Mouse (Mus musculus): ENCODE data around the gene Denr. TPM values are rescaled to one million over a fixed set of nuclear protein-coding genes. Genes with fewer than 3 reads are reported as not detected.

Denr gene
- 135 and 171 TPM in 2 replicates for polyA plus RNA-seq (2014; fragmentation: Nextera tagmentation; extraction: Ambion mirVana)

DNA sequence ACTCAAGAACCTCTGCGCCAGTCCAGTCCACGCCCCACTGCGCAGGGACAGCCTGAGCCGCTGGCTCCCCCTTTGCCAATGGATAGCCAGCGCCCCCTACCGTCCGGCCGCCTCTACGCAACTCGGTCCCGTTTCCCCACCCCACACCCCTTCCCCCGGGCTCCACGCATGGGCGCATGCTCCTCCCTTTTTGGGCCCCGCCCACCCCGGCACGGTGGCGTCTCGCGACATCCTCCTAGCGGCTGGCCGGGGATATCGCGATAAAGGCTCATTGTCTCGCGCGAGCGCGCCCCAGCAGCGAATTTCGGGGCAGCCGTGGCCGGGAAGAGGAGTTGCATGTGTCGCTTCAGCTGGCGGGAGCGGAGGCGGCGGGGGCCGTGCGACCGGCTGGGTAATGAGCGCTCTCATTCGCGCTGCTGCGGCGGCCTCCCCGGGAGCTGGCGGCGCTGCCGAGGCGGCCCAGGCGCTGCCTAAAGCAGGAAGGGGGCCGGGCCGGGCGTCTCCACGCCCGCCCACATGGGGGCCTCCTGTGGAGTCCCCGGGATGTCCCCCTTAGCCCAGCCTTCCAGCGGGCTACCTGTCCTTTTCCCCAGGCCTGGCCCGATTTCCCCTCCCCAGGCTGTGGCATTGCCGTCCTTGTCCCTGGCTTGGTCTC lies at the start of gene Denr:
TSS of gene Denr (plus strand) at position 200 of the 655 bp plus-strand sequence.
- Histone ChIP-seq H3K9me3 (ENCODE audit: control insufficient read depth, low read length) (no peaks in the 10 kb centered on the region), H3K4me3 (ENCODE audit: low read length) (peak within 1 kb of the TSS; percentile 77), H3K4me2 (replicated peaks; ENCODE audit: low read depth, low read length) (peak within 1 kb of the TSS; percentile 74), H3K27me3 (ENCODE audit: control insufficient read depth, insufficient read depth, low read length) (no peaks in the 10 kb centered on the region), H3K4me1 (ENCODE audit: control insufficient read depth, insufficient read depth, low read length) (peaks cover 9% of the 10 kb centered on the region), H3K9ac (ENCODE audit: low read depth, low read length) (peak within 1 kb of the TSS; percentile 92), H3K27ac (ENCODE audit: low read depth, low read length) (peak within 1 kb of the TSS; percentile 39; the same call in 1 of the 2 replicates), H3K36me3 (ENCODE audit: control insufficient read depth, insufficient read depth, low read length) (peaks cover 32% of the 10 kb centered on the region)
- under 1% methylated on average over 55 of the region's 61 CpGs for WGBS
- ATAC-seq (ENCODE audit: low FRiP score, low TSS enrichment) = peak; percentile 97

DNA sequence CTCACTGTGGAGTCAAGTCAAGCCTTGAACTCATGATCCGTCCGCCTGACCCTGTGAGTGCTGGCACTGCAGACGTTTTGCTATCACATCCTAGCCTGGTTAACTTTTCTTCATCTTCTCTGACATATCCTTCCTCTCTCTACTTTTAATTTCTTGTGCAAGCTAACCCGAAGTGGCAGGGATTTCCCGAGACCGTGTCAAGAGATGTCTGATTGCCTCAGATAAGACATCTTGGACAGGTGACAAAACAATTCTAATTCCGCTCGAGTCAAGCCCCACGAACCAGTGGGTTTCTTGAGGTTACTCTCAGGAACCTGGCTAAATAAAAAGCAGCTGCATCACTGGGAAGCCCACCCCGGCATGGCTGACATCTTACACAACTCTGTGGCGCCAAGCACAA lies 48.2 kb upstream of the Denr start:
- 66% methylated on average over 11 of the region's 11 CpGs for WGBS
- ATAC-seq (ENCODE audit: low FRiP score, low TSS enrichment) = no peak
- H3K9me3 ChIP-seq (ENCODE audit: control insufficient read depth, low read length) = no peaks in the 10 kb centered on the region

DNA sequence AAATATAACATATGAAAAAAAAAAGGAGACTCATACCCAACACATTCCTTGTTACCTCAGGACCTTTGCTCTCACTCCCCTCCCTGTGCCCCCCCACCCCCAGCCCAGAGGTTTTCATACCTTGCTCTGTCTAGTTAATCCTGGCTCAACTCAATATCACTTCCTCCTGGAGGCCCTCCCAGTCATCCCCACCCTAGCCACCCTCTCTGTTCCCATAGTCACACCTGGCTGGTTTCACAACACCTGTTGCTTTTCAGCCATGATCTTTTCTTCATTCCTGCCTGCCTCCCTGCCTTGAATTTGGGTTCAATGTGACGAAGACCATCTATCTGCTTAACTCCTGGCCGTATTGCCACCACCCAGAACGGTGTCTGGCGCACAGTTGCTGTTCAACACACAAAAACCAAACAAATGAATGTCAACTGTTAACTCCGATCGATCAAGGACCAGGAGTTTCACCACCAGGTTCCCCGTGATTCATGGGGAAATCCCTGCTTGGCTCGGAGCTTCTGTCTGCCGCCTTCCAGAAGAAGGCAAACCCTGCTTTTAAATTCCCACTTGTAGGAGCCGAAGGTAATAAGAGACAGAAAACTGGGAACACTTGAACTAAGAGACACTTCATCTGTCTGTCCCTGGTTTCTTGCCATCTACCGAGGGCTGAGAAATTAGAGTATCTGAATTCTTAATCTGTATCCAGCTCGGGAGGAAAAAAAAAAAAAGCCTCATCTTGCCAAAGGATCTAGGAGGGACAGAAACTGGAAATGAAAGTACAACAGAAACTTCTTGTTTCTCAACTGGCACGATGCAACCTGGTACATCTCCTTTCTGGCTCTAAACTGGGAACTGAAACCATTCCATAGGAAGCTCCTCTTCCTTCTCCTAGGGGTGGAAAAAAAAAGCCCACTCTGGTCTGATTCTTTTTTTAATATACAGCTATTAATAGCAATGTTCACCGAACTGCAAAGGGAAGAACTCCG lies 44.3 kb upstream of the Denr start:
- Histone ChIP-seq H3K36me3 (ENCODE audit: control insufficient read depth, insufficient read depth, low read length) (no peaks in the 10 kb centered on the region), H3K4me2 (replicated peaks; ENCODE audit: low read depth, low read length) (no peak overlapping the region)
- 78% methylated on average over 15 of the region's 15 CpGs for WGBS

More for the DNA sequence above, 48.2 kb upstream of the Denr start:
- H3K9ac ChIP-seq (ENCODE audit: low read depth, low read length) = no peak overlapping the region
- no peaks in the 10 kb centered on the region for H3K36me3 ChIP-seq (ENCODE audit: control insufficient read depth, insufficient read depth, low read length)
- H3K4me1 ChIP-seq (ENCODE audit: control insufficient read depth, insufficient read depth, low read length) = 0 out of 2 replicates have a peak, but pooled peaks cover 4% of the 10 kb centered on the region
- no peak overlapping the region for H3K4me3 ChIP-seq (ENCODE audit: low read length)
- H3K27me3 ChIP-seq (ENCODE audit: control insufficient read depth, insufficient read depth, low read length) = no peaks in the 10 kb centered on the region
- no peak overlapping the region for H3K4me2 ChIP-seq (replicated peaks; ENCODE audit: low read depth, low read length)
- H3K27ac ChIP-seq (ENCODE audit: low read depth, low read length) = no peak overlapping the region

DNA sequence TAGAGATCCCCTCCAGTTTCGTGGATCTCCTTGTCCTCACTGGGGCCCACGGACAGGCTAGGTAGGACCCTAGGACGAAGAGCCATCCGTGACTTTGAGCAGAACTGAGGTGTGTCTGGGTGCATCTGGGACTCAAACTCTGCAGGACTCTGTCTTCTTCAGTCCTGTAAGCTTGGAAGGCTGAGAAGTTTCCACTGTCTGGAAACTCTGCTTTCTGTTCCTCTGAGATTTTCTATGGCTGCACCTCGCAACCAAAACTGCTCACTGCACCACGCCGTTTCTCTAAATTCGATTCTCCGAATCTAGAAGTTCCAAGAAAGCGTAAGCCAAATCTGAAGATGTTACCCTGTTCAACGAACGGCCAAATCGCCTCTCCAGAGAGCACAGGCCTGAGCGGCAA lies 43.0 kb upstream of the Denr start:
- H3K4me1 ChIP-seq (ENCODE audit: control insufficient read depth, insufficient read depth, low read length) = 0 out of 2 replicates have a peak, but pooled peaks cover 4% of the 10 kb centered on the region
- WGBS = 90% methylated on average over 14 of the region's 14 CpGs
- H3K9me3 ChIP-seq (ENCODE audit: control insufficient read depth, low read length) = no peaks in the 10 kb centered on the region
- no peak for ATAC-seq (ENCODE audit: low FRiP score, low TSS enrichment)
- H3K27ac ChIP-seq (ENCODE audit: low read depth, low read length) = no peak overlapping the region
- H3K4me2 ChIP-seq (replicated peaks; ENCODE audit: low read depth, low read length) = no peak overlapping the region
- no peak overlapping the region for H3K9ac ChIP-seq (ENCODE audit: low read depth, low read length)
- H3K36me3 ChIP-seq (ENCODE audit: control insufficient read depth, insufficient read depth, low read length) = no peaks in the 10 kb centered on the region
- H3K4me3 ChIP-seq (ENCODE audit: low read length) = no peak overlapping the region
- H3K27me3 ChIP-seq (ENCODE audit: control insufficient read depth, insufficient read depth, low read length) = no peaks in the 10 kb centered on the region

More for the DNA sequence above, 44.3 kb upstream of the Denr start:
- H3K9me3 ChIP-seq (ENCODE audit: control insufficient read depth, low read length) = no peaks in the 10 kb centered on the region
- ATAC-seq (ENCODE audit: low FRiP score, low TSS enrichment) = no peak
- no peaks in the 10 kb centered on the region for H3K27me3 ChIP-seq (ENCODE audit: control insufficient read depth, insufficient read depth, low read length)
- H3K4me3 ChIP-seq (ENCODE audit: low read length) = no peak overlapping the region
- no peak overlapping the region for H3K9ac ChIP-seq (ENCODE audit: low read depth, low read length)
- 0 out of 2 replicates have a peak, but pooled peaks cover 4% of the 10 kb centered on the region for H3K4me1 ChIP-seq (ENCODE audit: control insufficient read depth, insufficient read depth, low read length)
- H3K27ac ChIP-seq (ENCODE audit: low read depth, low read length) = no peak overlapping the region

DNA sequence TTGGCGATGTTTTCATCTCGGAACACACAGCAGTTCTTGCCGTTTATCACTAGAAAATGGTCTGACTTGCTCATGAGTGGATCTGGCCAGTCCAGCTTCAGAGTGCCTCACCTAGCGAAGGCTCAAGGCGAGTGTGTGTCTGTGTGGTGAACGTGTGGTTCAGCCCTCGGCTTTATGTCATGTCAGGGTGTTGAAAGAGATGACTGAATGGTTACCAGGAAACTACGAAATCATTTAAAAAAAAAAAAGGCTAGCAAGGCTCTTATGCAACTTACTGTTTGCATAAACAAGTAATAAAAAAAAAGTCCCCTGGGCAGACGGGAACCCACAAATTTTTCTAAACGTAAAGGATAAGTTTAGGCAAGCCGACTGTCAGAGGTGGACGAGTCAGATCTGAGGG lies 41.6 kb upstream of the Denr start, which contains the start of gene Hcar2:
TSS of gene Hcar2 (minus strand) at position 135 of the 400 bp plus-strand sequence.
- ATAC-seq (ENCODE audit: low FRiP score, low TSS enrichment) = no peak
- WGBS = 82% methylated on average over 12 of the region's 12 CpGs
- H3K9me3 ChIP-seq (ENCODE audit: control insufficient read depth, low read length) = no peaks in the 10 kb centered on the region
- H3K36me3 ChIP-seq (ENCODE audit: control insufficient read depth, insufficient read depth, low read length) = no peaks in the 10 kb centered on the region
- H3K4me1 ChIP-seq (ENCODE audit: control insufficient read depth, insufficient read depth, low read length) = no peaks in the 10 kb centered on the region
- no peak within 1 kb of the TSS for H3K27ac ChIP-seq (ENCODE audit: low read depth, low read length)
- H3K4me3 ChIP-seq (ENCODE audit: low read length) = no peak within 1 kb of the TSS
- H3K27me3 ChIP-seq (ENCODE audit: control insufficient read depth, insufficient read depth, low read length) = no peaks in the 10 kb centered on the region
- H3K4me2 ChIP-seq (replicated peaks; ENCODE audit: low read depth, low read length) = no peak within 1 kb of the TSS
- no peak within 1 kb of the TSS for H3K9ac ChIP-seq (ENCODE audit: low read depth, low read length)

DNA sequence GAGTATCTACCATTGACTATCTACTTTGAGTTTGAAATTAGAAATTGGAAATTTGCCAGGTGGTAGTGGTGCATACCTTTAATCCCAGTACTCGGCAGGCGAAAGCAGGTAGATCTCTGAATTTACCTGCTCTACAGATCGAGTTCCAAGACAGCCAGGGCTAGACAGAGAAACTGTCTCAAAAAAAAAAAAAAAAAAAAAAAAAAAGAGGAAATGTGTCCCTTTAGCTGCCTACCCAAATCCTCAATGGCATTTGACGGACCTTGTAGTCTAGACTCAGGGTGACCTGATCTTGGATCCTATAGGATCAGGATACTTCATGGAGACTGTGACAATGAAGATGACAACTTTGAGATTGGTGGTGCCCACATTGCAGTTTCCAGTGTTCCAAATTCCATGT lies 40.5 kb upstream of the Denr start:
- Histone ChIP-seq H3K4me2 (replicated peaks; ENCODE audit: low read depth, low read length) (no peak overlapping the region), H3K27ac (ENCODE audit: low read depth, low read length) (no peak overlapping the region), H3K4me1 (ENCODE audit: control insufficient read depth, insufficient read depth, low read length) (no peaks in the 10 kb centered on the region), H3K27me3 (ENCODE audit: control insufficient read depth, insufficient read depth, low read length) (no peaks in the 10 kb centered on the region), H3K4me3 (ENCODE audit: low read length) (no peak overlapping the region), H3K36me3 (ENCODE audit: control insufficient read depth, insufficient read depth, low read length) (no peaks in the 10 kb centered on the region), H3K9ac (ENCODE audit: low read depth, low read length) (no peak overlapping the region), H3K9me3 (ENCODE audit: control insufficient read depth, low read length) (no peaks in the 10 kb centered on the region)
- 88% methylated on average over 4 of the region's 4 CpGs for WGBS
- no peak for ATAC-seq (ENCODE audit: low FRiP score, low TSS enrichment)

DNA sequence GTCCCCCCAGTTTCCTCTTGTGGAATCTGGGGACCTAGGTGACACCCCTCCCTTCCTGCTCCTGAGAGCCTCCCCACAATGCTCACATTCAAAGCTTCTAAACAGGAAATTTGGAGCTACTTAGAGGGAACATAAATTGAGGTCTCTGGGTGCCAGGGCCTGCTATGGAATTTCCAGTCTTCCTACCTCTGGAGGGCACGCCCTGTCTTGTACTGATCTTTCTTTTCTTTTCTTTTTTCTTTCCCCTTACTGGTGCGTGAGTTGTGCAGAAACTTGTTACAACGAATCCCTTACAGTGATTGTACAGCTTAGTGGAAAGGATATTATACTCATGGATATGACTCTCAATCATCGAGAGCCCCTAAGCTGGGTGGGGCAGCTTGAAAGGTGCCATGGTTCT lies 37.4 kb upstream of the Denr start:
- ATAC-seq (ENCODE audit: low FRiP score, low TSS enrichment) = no peak

DNA sequence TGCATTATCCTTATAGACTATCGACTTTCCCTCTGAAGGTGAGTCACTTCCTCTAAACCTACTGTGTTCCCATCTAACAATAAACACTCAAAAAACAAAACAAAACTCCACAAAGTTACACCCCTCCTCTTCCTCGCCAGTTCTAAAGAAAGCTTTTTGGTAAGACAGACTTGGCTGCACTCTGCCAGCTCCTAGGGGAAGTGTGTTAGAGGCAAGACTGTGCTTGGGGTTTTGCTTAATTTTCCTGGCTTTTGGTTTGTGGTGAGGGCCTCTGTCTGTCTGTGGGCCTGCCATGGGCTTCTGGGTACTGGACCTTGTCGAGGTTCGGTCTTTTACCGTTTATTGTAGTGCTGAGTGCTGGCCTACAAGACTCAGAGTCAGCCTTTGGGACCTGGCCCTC lies 32.8 kb upstream of the Denr start:
- no peaks in the 10 kb centered on the region for H3K9me3 ChIP-seq (ENCODE audit: control insufficient read depth, low read length)
- no peak overlapping the region for H3K4me3 ChIP-seq (ENCODE audit: low read length)
- ATAC-seq (ENCODE audit: low FRiP score, low TSS enrichment) = no peak
- H3K4me1 ChIP-seq (ENCODE audit: control insufficient read depth, insufficient read depth, low read length) = peaks cover 18% of the 10 kb centered on the region
- 92% methylated on average over 5 of the region's 5 CpGs for WGBS
- no peak overlapping the region for H3K9ac ChIP-seq (ENCODE audit: low read depth, low read length)
- H3K27ac ChIP-seq (ENCODE audit: low read depth, low read length) = no peak overlapping the region
- no peak overlapping the region for H3K4me2 ChIP-seq (replicated peaks; ENCODE audit: low read depth, low read length)
- no peaks in the 10 kb centered on the region for H3K27me3 ChIP-seq (ENCODE audit: control insufficient read depth, insufficient read depth, low read length)
- H3K36me3 ChIP-seq (ENCODE audit: control insufficient read depth, insufficient read depth, low read length) = no peaks in the 10 kb centered on the region

More for the DNA sequence above, 37.4 kb upstream of the Denr start:
- H3K9ac ChIP-seq (ENCODE audit: low read depth, low read length) = no peak overlapping the region
- H3K4me2 ChIP-seq (replicated peaks; ENCODE audit: low read depth, low read length) = no peak overlapping the region
- H3K36me3 ChIP-seq (ENCODE audit: control insufficient read depth, insufficient read depth, low read length) = no peaks in the 10 kb centered on the region
- H3K9me3 ChIP-seq (ENCODE audit: control insufficient read depth, low read length) = no peaks in the 10 kb centered on the region
- 89% methylated on average over 4 of the region's 4 CpGs for WGBS
- H3K27ac ChIP-seq (ENCODE audit: low read depth, low read length) = no peak overlapping the region
- no peak overlapping the region for H3K4me3 ChIP-seq (ENCODE audit: low read length)
- no peaks in the 10 kb centered on the region for H3K27me3 ChIP-seq (ENCODE audit: control insufficient read depth, insufficient read depth, low read length)
- H3K4me1 ChIP-seq (ENCODE audit: control insufficient read depth, insufficient read depth, low read length) = no peaks in the 10 kb centered on the region

Measured in kidney, embryonic 14.5 days (tissue).